30 mouse cellular contexts compared by ENCODE assay signal in genomic region chrX:152505405-152505804, GRCm38 (mm10). TPM values are rescaled to one million over a fixed set of nuclear protein-coding genes. Genes with fewer than 3 reads are reported as not detected.
A peak's percentile ranks its signal among the peaks of the same experiment; 100 is the strongest.
DNase-seq lines count a peak whose midpoint lies in the region; ATAC-seq and TF ChIP-seq lines count a peak whose summit lies in the region.
"Not testable (repeated sequence)": the region's sequence is repeated elsewhere in the genome, so short reads cannot be mapped to it uniquely, and the experiment has no call there.
"Had no signal": no experiment of that assay in that cellular context is flagged by ENCODE, and none has a peak within 500 bp of the region (broad histone marks: within the 10 kb centered on the region; RNA-seq: fewer than 3 reads in every experiment).

No protein-coding gene starts in this region.

- not testable (repeated sequence) for H3K9ac ChIP-seq in forebrain, embryonic 14.5 days (ENCODE audit: low read length); hindbrain, embryonic 16.5 days (ENCODE audit: low read depth, low read length); lung, embryonic 14.5 days; midbrain, embryonic 13.5 days (replicated peaks); neural tube, embryonic 15.5 days (replicated peaks)

- H3K9me3 ChIP-seq in forebrain, embryonic 14.5 days (replicated peaks; ENCODE audit: control insufficient read depth, low read length); hindbrain, embryonic 16.5 days (ENCODE audit: control insufficient read depth, low read length); lung, embryonic 14.5 days (ENCODE audit: low read depth, low read length); midbrain, embryonic 13.5 days; neural tube, embryonic 15.5 days (replicated peaks): not testable (repeated sequence)

- peak; percentile 20; the same call in 1 of the 2 replicates for ATAC-seq in cerebellum, adult (ENCODE audit: insufficient number of reproducible peaks, low FRiP score, low TSS enrichment)
- peak; percentile 48; the same call in 1 of the 2 replicates for ATAC-seq in forebrain, embryonic 14.5 days
- ATAC-seq in frontal cortex, adult (ENCODE audit: low TSS enrichment): peak; percentile 82
- ATAC-seq in hindbrain, embryonic 16.5 days: peak; percentile 65
- ATAC-seq in lung, embryonic 14.5 days (ENCODE audit: insufficient read depth): peak; percentile 52; the same call in 1 of the 2 replicates
- ATAC-seq in megakaryocyte progenitor cell, adult 5-6 weeks (replicated peaks; ENCODE audit: poor library complexity): peak; percentile 78
- 0 out of 2 replicates have a peak, but pooled peaks have one; percentile 45 for ATAC-seq in midbrain, embryonic 13.5 days
- peak; percentile 38; the same call in 1 of the 2 replicates for ATAC-seq in neural tube, embryonic 15.5 days (ENCODE audit: low FRiP score)

- WGBS in forebrain, embryonic 14.5 days: no CpG with 5 or more reads among the region's 3 CpGs
- no CpG with 5 or more reads among the region's 3 CpGs for WGBS in hindbrain, embryonic 16.5 days
- WGBS in lung, embryonic 14.5 days: no CpG with 5 or more reads among the region's 3 CpGs
- WGBS in midbrain, embryonic 13.5 days: no CpG with 5 or more reads among the region's 3 CpGs
- WGBS in neural tube, embryonic 15.5 days: no CpG with 5 or more reads among the region's 3 CpGs

- not testable (repeated sequence) for H3K4me3 ChIP-seq in forebrain, embryonic 14.5 days (ENCODE audit: low read depth, low read length); hindbrain, embryonic 16.5 days (ENCODE audit: low read length); lung, embryonic 14.5 days (ENCODE audit: low read depth, low read length); midbrain, embryonic 13.5 days (replicated peaks); neural tube, embryonic 15.5 days (replicated peaks)

- not testable (repeated sequence) for TF ChIP-seq CTCF in lung, embryonic 14.5 days (IDR thresholded peaks at IDR 0.05; ENCODE audit: low read depth)

- not testable (repeated sequence) for DNase-seq in forebrain, embryonic 14.5 days (ENCODE audit: low spot score); lung, embryonic 14.5 days

- not testable (repeated sequence) for H3K27ac ChIP-seq in forebrain, embryonic 14.5 days (ENCODE audit: low read depth, low read length); hindbrain, embryonic 16.5 days (ENCODE audit: low read depth, low read length); lung, embryonic 14.5 days (ENCODE audit: low read depth); midbrain, embryonic 13.5 days; neural tube, embryonic 15.5 days (replicated peaks)

- not testable (repeated sequence) for H3K27me3 ChIP-seq in forebrain, embryonic 14.5 days (replicated peaks; ENCODE audit: control insufficient read depth, insufficient read depth, low read length); hindbrain, embryonic 16.5 days (replicated peaks; ENCODE audit: control insufficient read depth, insufficient read depth, low read length); lung, embryonic 14.5 days (ENCODE audit: insufficient read depth, low read length); midbrain, embryonic 13.5 days; neural tube, embryonic 15.5 days (replicated peaks)

- not testable (repeated sequence) for H3K4me2 ChIP-seq in forebrain, embryonic 14.5 days (ENCODE audit: low read length); hindbrain, embryonic 16.5 days (ENCODE audit: low read length); lung, embryonic 14.5 days; midbrain, embryonic 13.5 days (replicated peaks); neural tube, embryonic 15.5 days

- not testable (repeated sequence) for H3K36me3 ChIP-seq in forebrain, embryonic 14.5 days (ENCODE audit: control insufficient read depth, insufficient read depth, low read length); hindbrain, embryonic 16.5 days (ENCODE audit: control insufficient read depth, insufficient read depth, low read length); lung, embryonic 14.5 days (ENCODE audit: insufficient read depth); midbrain, embryonic 13.5 days; neural tube, embryonic 15.5 days

- not testable (repeated sequence) for H3K4me1 ChIP-seq in forebrain, embryonic 14.5 days (ENCODE audit: control insufficient read depth, insufficient read depth, low read length); hindbrain, embryonic 16.5 days (ENCODE audit: control insufficient read depth, insufficient read depth, low read depth, low read length); lung, embryonic 14.5 days (ENCODE audit: insufficient read depth); midbrain, embryonic 13.5 days (replicated peaks); neural tube, embryonic 15.5 days

RNA-seq across cellular contexts. Expression of gene Cldn34a, which starts 57.7 kb away (rescaled TPM):
- not detected in 2 replicates for polyA plus RNA-seq in forebrain, embryonic 14.5 days (2014; fragmentation: Nextera tagmentation; extraction: Ambion mirVana)
- polyA plus RNA-seq in hindbrain, embryonic 16.5 days (2015; fragmentation: Nextera tagmentation; extraction: Ambion mirVana): not detected in 2 replicates
- polyA plus RNA-seq in lung, embryonic 14.5 days (2014; fragmentation: Nextera tagmentation; extraction: Ambion mirVana): not detected in 2 replicates
- not detected in 2 replicates for total RNA-seq in megakaryocyte progenitor cell, adult 5-6 weeks (2015)
- total RNA-seq in megakaryocyte progenitor cell, adult 5-6 weeks (2017): not detected in 2 replicates
- not detected in 2 replicates for polyA plus RNA-seq in midbrain, embryonic 13.5 days (2015; fragmentation: Nextera tagmentation; extraction: Ambion mirVana)
- polyA plus RNA-seq in neural tube, embryonic 15.5 days (2015; fragmentation: Nextera tagmentation; extraction: Ambion mirVana): not detected in 2 replicates
- total RNA-seq: adrenal gland, adult 2 months; adrenal gland, postnatal 14 days; adrenal gland, postnatal 4 days; CH12.LX; gastrocnemius, adult 8-10 months; gastrocnemius, postnatal 25 days; heart, adult 2 months; heart, postnatal 14 days; heart, postnatal 4 days had no signal
- polyA plus RNA-seq: adrenal gland, adult 2 months; embryonic facial prominence, embryonic 11.5 days; embryonic facial prominence, embryonic 14.5 days; forebrain, embryonic 10.5 days; forebrain, embryonic 16.5 days; G1E; gonadal fat pad, adult 2 months; heart, adult 2 months; heart, embryonic 10.5 days; heart, embryonic 13.5 days; heart, embryonic 16.5 days; hindbrain, embryonic 12.5 days; hindbrain, embryonic 15.5 days; inflammation-experienced regulatory T-cells, adult 6 months; intestine, embryonic 16.5 days had no signal

Comparison
In these comparisons a context has a peak if more than half of its experiments do, and no peak if none do; other contexts are left out.
1. ATAC-seq: peak in every context shown above with its lines; median percentile 82 in frontal cortex, adult; 78 in megakaryocyte progenitor cell, adult 5-6 weeks; 65 in hindbrain, embryonic 16.5 days; 52 in lung, embryonic 14.5 days; 48 in forebrain, embryonic 14.5 days; 45 in midbrain, embryonic 13.5 days; 38 in neural tube, embryonic 15.5 days; 20 in cerebellum, adult.